Mouse (Mus musculus) intestine, embryonic 14.5 days (tissue): ENCODE measurements around the gene Lemd1. TPM values are rescaled to one million over a fixed set of nuclear protein-coding genes. Genes with fewer than 3 reads are reported as not detected.

Experiments used
- ATAC-seq: fragments of 200-750 bp; cut with Nextera tagmentation; replicated peaks from 2 replicates; pipeline ENCODE4 v1.8.0; 2017; ENCODE audit warnings: low read depth, moderate number of reproducible peaks, moderate TSS enrichment, moderate library complexity; ENCODE audit not compliant: low FRiP score, low TSS enrichment
- DNase-seq: peaks from one replicate; pipeline ENCODE4 v3.0.0-alpha.2; 2018; ENCODE audit warnings: low spot score
- H3K27ac ChIP-seq: fragments of 300-500 bp; sonication (generic); 2 replicates; pipeline ENCODE4 v1.5.1; 2014; ENCODE audit warnings: low read depth, mild to moderate bottlenecking, control low read depth
- H3K27me3 ChIP-seq: fragments of 300-500 bp; sonication (generic); replicated peaks from 2 replicates; pipeline ENCODE4 v1.6.1; 2014; ENCODE audit warnings: low read length, control low read depth; ENCODE audit not compliant: control insufficient read depth, insufficient read depth
- H3K36me3 ChIP-seq: fragments of 300-500 bp; sonication (generic); 2 replicates; pipeline ENCODE4 v1.6.1; 2014; ENCODE audit warnings: low read length, control low read depth; ENCODE audit not compliant: control insufficient read depth, insufficient read depth
- H3K4me1 ChIP-seq: fragments of 300-500 bp; sonication (generic); replicated peaks from 2 replicates; pipeline ENCODE4 v1.6.1; 2014; ENCODE audit warnings: low read length, control low read depth, mixed read lengths; ENCODE audit not compliant: control insufficient read depth, insufficient read depth
- H3K4me2 ChIP-seq: fragments of 300-500 bp; sonication (generic); 2 replicates; pipeline ENCODE4 v1.6.1; 2014; ENCODE audit warnings: low read length
- H3K4me3 ChIP-seq: fragments of 300-500 bp; sonication (generic); 2 replicates; pipeline ENCODE4 v1.5.1; 2014; ENCODE audit warnings: low read depth, low read length, control low read depth, mixed read lengths
- H3K9ac ChIP-seq: fragments of 300-500 bp; sonication (generic); 2 replicates; pipeline ENCODE4 v1.6.1; 2014; ENCODE audit warnings: mild to moderate bottlenecking, low read length
- H3K9me3 ChIP-seq: fragments of 300-500 bp; sonication (generic); 2 replicates; pipeline ENCODE4 v1.6.1; 2016; ENCODE audit warnings: low read length, control low read depth; ENCODE audit not compliant: control insufficient read depth
- WGBS: fragments of 180-500 bp; shearing (Covaris S2); extraction: QIAGEN DNeasy Blood & Tissue Kit; methylation state at CpG from one replicate; pipeline ENCODE4 v1.1.7; 2014; 5-methylcytosine and 5-hydroxymethylcytosine counted together
- polyA plus RNA-seq: library from polyadenylated mRNA; unstranded; fragments of >200 nt; fragmentation: Nextera tagmentation; extraction: Ambion mirVana; gene quantifications from 2 replicates; pipeline ENCODE4 v1.2.1, GENCODE M21; 2014

Lemd1 gene
- polyA plus RNA-seq, 1 experiment from 2014 or later = 0.27 TPM

DNA sequence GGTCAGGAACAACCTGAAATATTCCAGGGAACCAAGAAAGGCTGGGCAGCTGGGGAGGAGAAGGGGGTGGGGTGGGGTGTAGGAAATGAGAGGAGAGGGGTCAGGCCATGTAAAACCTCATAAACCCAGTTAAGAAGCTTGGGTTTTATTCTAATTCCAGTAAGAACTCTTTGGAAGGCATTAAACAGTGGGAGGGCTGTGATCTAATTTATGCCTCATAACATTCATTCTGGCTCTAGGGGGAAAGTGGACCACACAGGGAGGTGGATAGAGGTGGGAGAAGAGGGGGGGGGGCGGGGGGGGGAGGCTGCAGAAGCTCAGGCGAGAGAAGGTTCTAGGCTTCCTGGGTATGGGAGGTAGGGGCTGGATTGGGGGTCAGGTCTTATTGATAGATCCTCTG lies 19.6 kb upstream of the Lemd1 start:
- no peak overlapping the region for H3K4me2 ChIP-seq
- no peak overlapping the region for H3K4me3 ChIP-seq
- DNase-seq = no peak
- 14% methylated on average over 1 of the region's 2 CpGs for WGBS
- H3K27me3 ChIP-seq = peaks cover 5% of the 10 kb centered on the region; the same call in 1 of the 2 replicates
- no peaks in the 10 kb centered on the region for H3K9me3 ChIP-seq
- H3K4me1 ChIP-seq = peaks cover 7% of the 10 kb centered on the region; the same call in 1 of the 2 replicates
- no peak overlapping the region for H3K9ac ChIP-seq
- H3K36me3 ChIP-seq = no peaks in the 10 kb centered on the region
- no peak for ATAC-seq
- H3K27ac ChIP-seq = no peak overlapping the region

DNA sequence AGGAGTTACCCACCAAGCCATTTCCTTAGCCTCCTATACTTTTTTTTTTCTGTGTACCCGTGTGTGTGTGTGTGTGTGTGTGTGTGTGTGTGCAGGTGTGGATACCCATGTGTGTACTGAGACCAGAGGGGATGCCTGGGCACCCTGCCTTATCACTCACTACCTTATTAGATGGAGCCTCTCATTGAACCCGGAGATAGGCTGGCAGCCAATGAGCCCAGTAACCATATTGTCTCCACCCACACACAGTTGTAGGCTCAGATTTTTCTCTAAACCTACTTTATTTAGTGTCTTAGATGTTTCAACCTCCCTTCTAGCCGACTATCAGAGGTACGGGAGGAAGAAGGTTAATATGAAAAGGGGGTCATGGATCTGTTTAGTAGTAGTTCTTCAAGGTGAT lies 4.9 kb upstream of the Lemd1 start:
- no peak overlapping the region for H3K9ac ChIP-seq
- H3K4me1 ChIP-seq = peaks cover 7% of the 10 kb centered on the region; the same call in 1 of the 2 replicates
- no peaks in the 10 kb centered on the region for H3K36me3 ChIP-seq
- no peak overlapping the region for H3K4me2 ChIP-seq
- WGBS = 79% methylated on average over 4 of the region's 4 CpGs
- no peaks in the 10 kb centered on the region for H3K9me3 ChIP-seq
- ATAC-seq (no peak), DNase-seq (no peak)
- peaks cover 39% of the 10 kb centered on the region for H3K27me3 ChIP-seq
- H3K4me3 ChIP-seq = no peak overlapping the region
- H3K27ac ChIP-seq = no peak overlapping the region

DNA sequence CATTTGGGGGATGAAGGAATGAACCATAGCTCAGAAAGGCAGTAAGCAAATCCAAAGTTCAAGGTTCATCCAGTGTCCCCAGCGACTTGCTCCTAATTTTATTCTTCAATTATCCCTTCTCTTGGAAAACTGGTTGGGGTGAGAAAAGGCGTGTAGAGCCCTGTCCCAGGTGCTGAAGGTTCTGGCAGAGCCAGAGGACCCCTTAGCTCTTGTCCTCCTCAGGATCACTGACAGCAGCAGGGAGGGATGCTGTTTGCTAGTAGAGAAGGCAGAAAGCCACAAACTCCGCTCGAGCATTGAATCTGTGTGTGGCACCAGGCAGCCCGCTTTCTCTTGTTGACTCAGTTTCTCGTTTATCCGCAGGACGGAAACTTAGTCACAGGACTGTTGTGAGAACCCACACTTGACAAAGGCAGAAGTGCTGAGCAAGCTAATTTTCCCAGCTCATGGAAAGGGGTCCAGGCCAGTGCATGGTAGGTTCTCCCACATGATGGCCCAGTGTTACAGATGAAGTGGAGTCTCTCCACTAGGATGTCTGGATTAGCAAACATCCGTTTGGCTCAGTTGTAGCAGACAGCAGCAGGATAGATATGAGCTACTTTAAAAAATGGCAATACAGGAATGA lies 2.7 kb upstream of the Lemd1 start:
- DNase-seq = peak; percentile 73

DNA sequence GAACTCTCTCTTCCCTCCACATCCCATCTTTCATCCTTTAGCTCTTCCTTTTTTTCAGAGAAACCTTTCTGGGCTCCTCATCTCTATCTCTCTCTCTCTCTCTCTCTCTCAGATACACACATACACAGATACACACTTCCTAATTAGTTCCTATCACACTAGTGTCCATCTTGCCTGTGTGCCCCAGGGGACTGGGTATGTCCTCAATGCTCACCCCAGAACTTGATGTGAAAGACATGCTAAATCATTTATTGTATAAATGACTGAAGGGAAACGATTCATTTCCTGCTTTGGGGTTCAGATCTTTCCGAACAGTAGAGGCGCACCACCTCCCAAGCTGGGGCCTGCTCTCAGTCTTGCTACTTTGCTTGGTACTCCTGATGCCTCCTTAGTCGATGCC lies 2.0 kb upstream of the Lemd1 start:
- Histone ChIP-seq H3K9ac (no peak overlapping the region), H3K4me2 (no peak overlapping the region), H3K36me3 (no peaks in the 10 kb centered on the region), H3K9me3 (no peaks in the 10 kb centered on the region), H3K27ac (no peak overlapping the region), H3K27me3 (peaks cover 67% of the 10 kb centered on the region), H3K4me3 (no peak overlapping the region), H3K4me1 (peaks cover 7% of the 10 kb centered on the region; the same call in 1 of the 2 replicates)
- ATAC-seq = no peak
- WGBS = 53% methylated on average over 4 of the region's 4 CpGs
- no peak for DNase-seq

More for the DNA sequence above, 2.7 kb upstream of the Lemd1 start:
- no peaks in the 10 kb centered on the region for H3K36me3 ChIP-seq
- H3K27ac ChIP-seq = no peak overlapping the region
- H3K4me1 ChIP-seq = peaks cover 7% of the 10 kb centered on the region; the same call in 1 of the 2 replicates
- WGBS = 24% methylated on average over 9 of the region's 9 CpGs
- no peaks in the 10 kb centered on the region for H3K9me3 ChIP-seq
- H3K4me3 ChIP-seq = no peak overlapping the region
- H3K4me2 ChIP-seq = no peak overlapping the region
- ATAC-seq = no peak
- no peak overlapping the region for H3K9ac ChIP-seq
- H3K27me3 ChIP-seq = peaks cover 61% of the 10 kb centered on the region

DNA sequence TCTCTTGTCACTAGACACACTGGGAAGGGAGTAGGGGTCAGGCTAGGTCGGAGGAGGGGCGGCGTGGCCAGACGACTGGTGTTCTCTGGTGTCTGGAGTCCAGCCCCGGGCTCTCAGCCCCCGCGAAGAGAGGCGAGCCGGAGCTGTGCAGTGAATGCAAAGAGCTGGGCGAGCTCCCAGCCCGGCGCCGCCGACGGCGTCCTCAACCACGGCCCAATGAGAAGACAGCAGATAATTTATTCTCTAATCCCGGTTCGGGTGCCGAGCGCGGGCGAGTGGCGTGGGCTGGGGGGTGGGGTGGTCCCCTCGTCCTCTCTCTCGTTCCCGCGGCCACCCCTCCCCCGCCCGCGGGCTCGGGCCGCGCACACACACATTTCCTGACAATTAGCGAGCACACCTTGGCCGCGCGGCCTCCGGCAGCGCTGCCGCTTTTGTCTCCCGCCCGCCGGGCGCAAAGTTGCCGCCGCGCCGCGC lies 1.2 kb upstream of the Lemd1 start:
- Histone ChIP-seq H3K4me3 (peak overlapping the region; percentile 56), H3K9ac (peak overlapping the region; percentile 39), H3K4me1 (peaks cover 7% of the 10 kb centered on the region; the same call in 1 of the 2 replicates), H3K36me3 (no peaks in the 10 kb centered on the region), H3K27me3 (peaks cover 69% of the 10 kb centered on the region), H3K9me3 (no peaks in the 10 kb centered on the region), H3K27ac (no peak overlapping the region), H3K4me2 (peak overlapping the region; percentile 96)
- peak; percentile 53; the same call in 1 of the 2 replicates for ATAC-seq
- under 1% methylated on average over 39 of the region's 50 CpGs for WGBS
- DNase-seq = peak; percentile 73

DNA sequence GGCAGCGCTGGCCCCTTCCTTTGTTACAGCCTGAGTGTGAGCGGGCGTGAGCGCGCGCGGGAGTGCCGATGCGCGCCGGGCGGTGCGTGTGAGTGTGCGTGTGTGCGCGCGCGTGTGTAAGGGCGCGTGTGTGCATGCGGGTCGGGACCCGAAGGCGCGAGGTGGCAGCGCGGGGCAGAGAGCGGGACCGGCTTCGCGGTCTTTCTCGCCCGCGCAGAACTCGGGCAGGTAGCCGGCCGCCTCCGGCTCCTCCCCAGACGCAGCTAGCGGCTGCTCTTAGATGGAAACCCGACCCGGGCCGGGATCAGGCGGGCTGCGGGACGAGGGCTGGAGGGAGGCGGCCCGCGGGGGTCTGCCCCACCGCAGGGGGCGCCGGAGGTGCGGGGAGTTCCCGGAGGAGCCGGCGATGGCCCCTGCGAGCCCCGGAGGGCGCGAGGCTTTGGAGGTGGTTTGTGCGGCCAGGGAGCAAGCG lies 574 bp upstream of the Lemd1 start:
- Histone ChIP-seq H3K9me3 (no peaks in the 10 kb centered on the region), H3K4me1 (peaks cover 7% of the 10 kb centered on the region; the same call in 1 of the 2 replicates), H3K27ac (no peak overlapping the region), H3K4me3 (peak overlapping the region; percentile 56), H3K36me3 (no peaks in the 10 kb centered on the region), H3K9ac (peak overlapping the region; percentile 39), H3K4me2 (peak overlapping the region; percentile 96), H3K27me3 (peaks cover 69% of the 10 kb centered on the region)
- WGBS = under 1% methylated on average over 62 of the region's 62 CpGs
- ATAC-seq (peak; percentile 25; the same call in 1 of the 2 replicates), DNase-seq (peak; percentile 72)

DNA sequence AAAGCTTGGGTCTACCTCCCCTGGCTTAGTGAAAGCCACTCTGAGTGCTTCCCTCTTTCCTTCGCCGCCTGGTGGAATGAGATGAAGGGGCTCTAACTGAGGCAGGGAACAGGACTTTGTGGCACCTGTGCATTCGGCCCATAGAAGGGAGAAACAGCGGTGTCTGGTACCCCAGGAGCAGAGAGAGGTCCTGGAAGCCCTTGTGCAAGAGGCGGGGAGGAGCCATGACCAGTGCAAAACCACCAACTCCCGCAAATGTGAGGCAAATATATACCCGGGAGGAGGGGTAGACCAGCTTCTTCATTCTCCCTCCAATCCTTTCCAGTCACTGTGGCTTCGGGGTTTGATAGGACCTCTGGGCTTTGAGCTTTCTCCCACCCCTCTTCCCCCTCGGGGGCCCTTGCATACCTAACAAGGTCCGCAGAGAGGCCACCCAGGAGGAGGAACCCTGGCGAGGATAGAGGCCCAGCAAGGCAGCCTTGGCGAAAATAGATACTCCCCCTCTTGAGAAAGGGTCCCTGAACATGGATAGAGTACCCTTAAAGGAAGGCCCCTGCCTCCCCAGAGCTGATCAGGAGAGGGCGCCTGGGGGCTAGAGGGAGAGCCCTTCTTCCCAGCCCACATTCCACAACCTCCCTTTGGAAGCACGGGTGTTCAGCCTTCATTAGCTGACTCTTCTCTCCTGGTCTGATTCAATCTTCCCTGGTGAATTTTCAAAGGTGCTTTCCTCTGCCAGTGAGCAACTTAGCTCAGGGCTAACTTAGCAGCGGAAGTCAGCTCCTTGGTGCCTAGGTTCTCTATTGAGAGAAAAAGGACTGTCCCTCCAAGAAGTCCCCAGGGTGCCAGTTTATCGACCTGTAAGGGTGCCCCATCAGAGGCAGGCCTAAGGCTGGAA lies 802 bp downstream of the Lemd1 start:
- H3K36me3 ChIP-seq = no peaks in the 10 kb centered on the region
- DNase-seq (peak; percentile 69), ATAC-seq (no peak)
- H3K4me2 ChIP-seq = peak overlapping the region; percentile 96
- WGBS = 7% methylated on average over 16 of the region's 16 CpGs
- no peak overlapping the region for H3K27ac ChIP-seq
- H3K4me1 ChIP-seq = peaks cover 7% of the 10 kb centered on the region; the same call in 1 of the 2 replicates
- H3K9ac ChIP-seq = no peak overlapping the region
- H3K9me3 ChIP-seq = no peaks in the 10 kb centered on the region
- H3K4me3 ChIP-seq = peak overlapping the region; percentile 56
- H3K27me3 ChIP-seq = peaks cover 70% of the 10 kb centered on the region

DNA sequence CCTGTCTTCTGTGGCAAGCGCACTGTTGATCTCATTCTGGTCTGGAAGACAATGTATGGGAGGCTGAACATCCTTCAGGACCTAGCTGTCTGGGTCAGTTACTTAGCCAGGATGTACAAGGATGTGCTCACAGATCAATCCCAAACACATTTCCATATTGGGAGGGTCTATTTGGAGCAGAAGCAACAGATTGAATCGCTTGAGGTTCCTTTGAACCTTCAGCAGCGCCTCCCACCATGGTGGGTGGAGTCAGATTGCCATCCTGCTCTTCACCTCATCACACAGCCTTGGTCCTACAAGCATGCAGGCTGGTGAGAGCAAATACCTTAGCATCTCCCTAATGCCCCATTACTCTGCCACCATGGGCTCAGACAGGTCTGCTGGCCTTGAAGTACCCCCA lies 2.6 kb downstream of the Lemd1 start:
- H3K9ac ChIP-seq = no peak overlapping the region
- H3K4me3 ChIP-seq = no peak overlapping the region
- H3K4me1 ChIP-seq = peaks cover 7% of the 10 kb centered on the region; the same call in 1 of the 2 replicates
- H3K27ac ChIP-seq = no peak overlapping the region
- no peak for DNase-seq
- no peak for ATAC-seq
- no peaks in the 10 kb centered on the region for H3K9me3 ChIP-seq
- H3K27me3 ChIP-seq = peaks cover 65% of the 10 kb centered on the region
- no peak overlapping the region for H3K4me2 ChIP-seq
- WGBS = 69% methylated on average over 3 of the region's 3 CpGs
- H3K36me3 ChIP-seq = no peaks in the 10 kb centered on the region
